Mouse (Mus musculus) midbrain, embryonic 16.5 days (tissue): Measurements from ENCODE around the gene Flcn. TPM values are rescaled to one million over a fixed set of nuclear protein-coding genes. Genes with fewer than 3 reads are reported as not detected.
A peak's percentile ranks its signal among the peaks of the same experiment; 100 is the strongest.

Experiments used
- ATAC-seq: fragments of 200-750 bp; cut with Nextera tagmentation; 2 replicates; pipeline ENCODE4 v1.8.0; 2017; ENCODE audit warnings: moderate TSS enrichment
- H3K27ac ChIP-seq: fragments of 300-500 bp; sonication (generic); 2 replicates; pipeline ENCODE4 v1.5.1; 2014; ENCODE audit warnings: mild to moderate bottlenecking, low read length, mixed read lengths
- H3K27me3 ChIP-seq: fragments of 300-500 bp; sonication (generic); 2 replicates; pipeline ENCODE4 v1.6.1; 2014; ENCODE audit warnings: low read depth, low read length, mixed read lengths; ENCODE audit not compliant: control insufficient read depth, insufficient read depth
- H3K36me3 ChIP-seq: fragments of 300-500 bp; sonication (generic); 2 replicates; pipeline ENCODE4 v1.6.1; 2014; ENCODE audit warnings: mild to moderate bottlenecking, low read length, moderate library complexity, mixed read lengths; ENCODE audit not compliant: control insufficient read depth, insufficient read depth
- H3K4me1 ChIP-seq: fragments of 300-500 bp; sonication (generic); 2 replicates; pipeline ENCODE4 v1.6.1; 2014; ENCODE audit warnings: mild to moderate bottlenecking, low read length, mixed read lengths; ENCODE audit not compliant: control insufficient read depth, insufficient read depth
- H3K4me2 ChIP-seq: fragments of 300-500 bp; sonication (generic); 2 replicates; pipeline ENCODE4 v1.6.1; 2014; ENCODE audit warnings: mild to moderate bottlenecking, low read length, mixed read lengths
- H3K4me3 ChIP-seq: fragments of 300-500 bp; sonication (generic); 2 replicates; pipeline ENCODE4 v1.5.1; 2014; ENCODE audit warnings: low read depth, mild to moderate bottlenecking, low read length, moderate library complexity, mixed read lengths
- H3K9ac ChIP-seq: fragments of 300-500 bp; sonication (generic); 2 replicates; pipeline ENCODE4 v1.6.1; 2014; ENCODE audit warnings: low read depth, low read length, mixed read lengths
- H3K9me3 ChIP-seq: fragments of 300-500 bp; sonication (generic); replicated peaks from 2 replicates; pipeline ENCODE4 v1.6.1; 2014; ENCODE audit warnings: mild to moderate bottlenecking, low read length, mixed read lengths; ENCODE audit not compliant: control insufficient read depth, poor library complexity, severe bottlenecking
- WGBS: fragments of 180-500 bp; shearing (Covaris S2); extraction: QIAGEN DNeasy Blood & Tissue Kit; methylation state at CpG from one replicate; pipeline ENCODE4 v1.1.7; 2014; 5-methylcytosine and 5-hydroxymethylcytosine counted together
- polyA plus RNA-seq: library from polyadenylated mRNA; unstranded; fragments of >200 nt; fragmentation: Nextera tagmentation; extraction: Ambion mirVana; gene quantifications from 2 replicates; pipeline ENCODE4 v1.2.1, GENCODE M21; 2015

Flcn gene
- polyA plus RNA-seq, 1 experiment from 2014 or later = 45.2 TPM

DNA sequence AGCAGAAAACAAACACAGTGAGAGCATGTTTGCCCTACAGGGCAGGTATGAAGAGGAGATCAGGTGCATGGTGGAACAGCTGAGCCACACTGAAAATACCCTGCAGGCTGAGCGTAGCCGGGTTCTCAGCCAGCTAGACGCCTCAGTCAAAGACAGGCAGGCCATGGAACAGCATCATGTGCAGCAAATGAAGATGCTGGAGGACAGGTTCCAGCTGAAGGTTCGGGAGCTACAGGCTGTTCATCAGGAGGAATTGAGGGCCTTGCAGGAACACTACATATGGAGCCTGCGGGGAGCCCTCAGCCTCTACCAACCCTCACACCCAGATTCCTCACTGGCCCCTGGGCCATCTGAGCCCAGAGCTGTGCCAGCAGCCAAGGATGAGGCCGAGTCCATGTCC is 49.0 kb downstream of the Flcn start:
- Histone ChIP-seq H3K9ac (no peak overlapping the region), H3K27ac (no peak overlapping the region), H3K4me3 (no peak overlapping the region), H3K27me3 (no peaks in the 10 kb centered on the region), H3K9me3 (no peaks in the 10 kb centered on the region), H3K4me1 (0 out of 2 replicates have a peak, but pooled peaks cover 3% of the 10 kb centered on the region), H3K4me2 (no peak overlapping the region), H3K36me3 (peaks cover 47% of the 10 kb centered on the region)
- WGBS = 97% methylated on average over 6 of the region's 6 CpGs
- ATAC-seq = no peak

DNA sequence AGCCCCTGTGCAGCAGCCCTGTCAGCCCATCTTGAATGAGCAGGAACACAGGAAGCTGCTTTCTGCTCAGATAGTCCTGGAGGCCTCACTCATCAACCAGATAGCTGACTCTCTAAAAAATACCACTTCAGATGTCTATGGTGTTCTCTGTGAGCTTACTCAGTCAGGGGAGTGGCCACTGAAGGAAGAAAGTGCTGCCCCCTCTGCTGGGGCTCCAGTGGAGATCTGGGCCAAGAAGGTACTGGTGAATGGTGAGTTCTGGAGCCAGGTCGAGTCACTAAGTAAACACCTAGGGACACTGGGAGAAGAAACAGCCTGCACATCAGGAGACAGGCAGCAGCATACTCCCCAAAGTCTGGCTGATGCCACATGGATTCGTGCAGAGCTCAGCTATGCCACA is 50.2 kb downstream of the Flcn start:
- Histone ChIP-seq H3K4me1 (0 out of 2 replicates have a peak, but pooled peaks cover 3% of the 10 kb centered on the region), H3K27me3 (no peaks in the 10 kb centered on the region), H3K36me3 (peaks cover 49% of the 10 kb centered on the region), H3K9ac (no peak overlapping the region), H3K4me3 (no peak overlapping the region), H3K4me2 (no peak overlapping the region), H3K27ac (peak overlapping the region; percentile 20; the same call in 1 of the 2 replicates), H3K9me3 (no peaks in the 10 kb centered on the region)
- 91% methylated on average over 2 of the region's 2 CpGs for WGBS
- no peak for ATAC-seq

- WGBS = 51% methylated on average over 4 of the region's 4 CpGs
Observed at GRCm38 (mm10) chr11:59759178-59759577, 50.6 kb downstream of the Flcn start.

DNA sequence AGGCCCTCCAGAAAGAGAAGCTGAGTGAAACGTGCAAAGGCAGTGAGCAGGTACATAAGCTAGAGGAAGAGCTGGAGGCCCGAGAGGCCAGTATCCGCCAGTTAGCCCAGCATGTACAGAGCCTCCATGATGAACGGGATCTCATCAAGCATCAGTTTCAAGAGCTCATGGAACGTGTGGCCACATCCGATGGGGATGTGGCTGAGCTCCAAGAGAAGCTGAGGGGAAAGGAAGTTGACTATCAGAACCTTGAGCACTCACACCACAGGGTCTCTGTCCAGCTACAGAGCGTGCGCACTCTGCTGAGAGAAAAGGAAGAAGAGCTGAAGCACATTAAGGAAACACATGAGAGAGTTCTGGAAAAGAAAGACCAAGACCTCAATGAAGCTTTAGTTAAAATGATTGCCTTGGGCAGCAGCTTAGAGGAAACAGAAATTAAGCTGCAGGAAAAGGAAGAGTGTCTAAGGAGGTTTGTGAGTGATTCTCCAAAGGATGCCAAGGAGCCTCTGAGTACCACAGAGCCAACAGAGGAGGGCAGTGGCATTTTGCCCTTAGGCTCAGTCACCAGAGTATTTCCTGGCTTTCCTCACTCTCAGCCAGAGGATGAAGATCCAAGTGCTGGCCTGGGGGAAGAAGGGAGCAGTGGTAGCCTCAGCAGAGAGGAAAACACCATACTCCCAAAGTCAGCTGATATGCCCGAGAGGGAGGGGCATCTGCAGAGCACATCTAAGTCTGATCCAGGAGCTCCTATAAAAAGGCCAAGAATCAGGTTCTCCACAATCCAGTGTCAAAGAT is 51.4 kb downstream of the Flcn start:
- no peak overlapping the region for H3K9ac ChIP-seq
- H3K4me2 ChIP-seq = no peak overlapping the region
- no peak for ATAC-seq
- H3K4me3 ChIP-seq = no peak overlapping the region
- H3K4me1 ChIP-seq = 0 out of 2 replicates have a peak, but pooled peaks cover 3% of the 10 kb centered on the region
- H3K27me3 ChIP-seq = no peaks in the 10 kb centered on the region
- no peak overlapping the region; the same call in 1 of the 2 replicates for H3K27ac ChIP-seq
- H3K36me3 ChIP-seq = peaks cover 50% of the 10 kb centered on the region
- 92% methylated on average over 9 of the region's 9 CpGs for WGBS
- H3K9me3 ChIP-seq = no peaks in the 10 kb centered on the region

More at GRCm38 (mm10) chr11:59759178-59759577, 50.6 kb downstream of the Flcn start:
- Histone ChIP-seq H3K36me3 (peaks cover 47% of the 10 kb centered on the region), H3K9me3 (no peaks in the 10 kb centered on the region), H3K27ac (peak overlapping the region; percentile 20; the same call in 1 of the 2 replicates), H3K4me2 (no peak overlapping the region), H3K27me3 (no peaks in the 10 kb centered on the region), H3K4me3 (no peak overlapping the region), H3K9ac (no peak overlapping the region), H3K4me1 (0 out of 2 replicates have a peak, but pooled peaks cover 3% of the 10 kb centered on the region)
- no peak for ATAC-seq

DNA sequence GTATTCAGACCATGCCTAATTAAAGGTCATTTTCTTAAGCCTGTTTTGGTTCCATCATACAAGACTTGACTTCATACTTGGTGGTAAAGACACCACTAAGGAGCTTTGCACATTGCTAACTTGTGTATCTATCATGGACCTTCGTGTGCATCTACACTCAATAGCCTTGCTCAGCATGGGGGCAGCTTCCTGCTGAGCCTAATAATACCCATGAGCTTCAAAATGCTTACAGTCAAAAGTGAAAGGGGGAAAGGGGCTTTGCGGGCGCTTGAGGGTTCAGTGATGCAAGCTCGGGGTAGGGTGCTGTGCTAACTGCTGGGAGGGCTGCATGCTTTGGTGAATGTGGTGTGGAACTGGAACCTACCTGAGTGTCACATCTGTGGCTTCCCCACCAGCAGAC is 53.5 kb downstream of the Flcn start:
- Histone ChIP-seq H3K4me3 (no peak overlapping the region), H3K36me3 (peaks cover 53% of the 10 kb centered on the region), H3K4me1 (0 out of 2 replicates have a peak, but pooled peaks cover 3% of the 10 kb centered on the region), H3K4me2 (no peak overlapping the region), H3K9ac (no peak overlapping the region), H3K27me3 (no peaks in the 10 kb centered on the region), H3K9me3 (no peaks in the 10 kb centered on the region), H3K27ac (no peak overlapping the region)
- 60% methylated on average over 4 of the region's 4 CpGs for WGBS
- no peak for ATAC-seq

DNA sequence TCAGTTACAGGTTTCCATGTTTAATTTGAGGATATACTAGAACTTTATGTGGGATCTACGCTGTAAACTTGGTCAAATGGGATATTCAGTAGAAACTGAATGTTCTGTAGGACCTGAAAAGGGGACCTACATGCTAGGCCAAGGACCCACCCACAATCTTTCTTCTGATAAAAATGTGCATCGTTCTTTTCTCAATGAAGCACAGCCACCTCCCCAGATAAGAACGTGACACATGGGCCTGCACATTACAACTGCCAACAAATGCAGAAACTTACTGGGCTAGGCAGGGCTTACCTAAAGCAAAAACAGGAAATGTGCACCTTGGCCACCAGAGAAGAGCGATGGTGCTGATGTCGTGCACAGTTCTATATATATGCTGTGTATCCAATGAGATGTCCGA is 55.3 kb downstream of the Flcn start:
- Histone ChIP-seq H3K4me1 (0 out of 2 replicates have a peak, but pooled peaks cover 3% of the 10 kb centered on the region), H3K27ac (no peak overlapping the region), H3K9ac (no peak overlapping the region), H3K4me3 (no peak overlapping the region), H3K4me2 (no peak overlapping the region), H3K27me3 (no peaks in the 10 kb centered on the region), H3K9me3 (no peaks in the 10 kb centered on the region), H3K36me3 (peaks cover 44% of the 10 kb centered on the region)
- 96% methylated on average over 6 of the region's 6 CpGs for WGBS
- no peak for ATAC-seq

DNA sequence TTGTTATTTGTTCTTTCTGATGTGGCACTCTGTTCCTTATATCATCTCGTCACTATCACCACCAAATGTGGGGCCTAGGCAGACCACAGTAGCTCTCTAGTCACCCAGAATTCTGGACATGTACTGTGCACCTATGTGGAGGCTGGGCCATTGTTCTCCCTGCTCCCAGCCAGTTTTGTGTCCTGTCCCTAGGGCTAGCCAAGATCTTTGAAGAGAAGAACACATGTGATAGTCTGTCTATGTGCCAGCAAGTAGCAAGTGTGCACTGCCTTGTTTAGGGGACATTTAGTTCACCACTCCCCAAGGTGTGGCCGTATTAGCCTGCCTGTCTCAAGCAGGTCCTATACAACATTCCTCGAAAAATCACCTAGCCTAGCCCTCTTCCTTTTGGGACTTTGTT is 60.8 kb downstream of the Flcn start:
- ATAC-seq = no peak
- Histone ChIP-seq H3K27ac (no peak overlapping the region), H3K9ac (no peak overlapping the region), H3K4me2 (no peak overlapping the region), H3K27me3 (no peaks in the 10 kb centered on the region), H3K4me3 (no peak overlapping the region), H3K36me3 (peaks cover 20% of the 10 kb centered on the region), H3K9me3 (no peaks in the 10 kb centered on the region), H3K4me1 (no peaks in the 10 kb centered on the region)
- 93% methylated on average over 3 of the region's 3 CpGs for WGBS

GRCm38 (mm10) chr11:59746614-59747013 is 63.2 kb downstream of the Flcn start:
- Histone ChIP-seq H3K27me3 (no peaks in the 10 kb centered on the region), H3K27ac (no peak overlapping the region), H3K9ac (no peak overlapping the region), H3K4me1 (no peaks in the 10 kb centered on the region), H3K4me3 (no peak overlapping the region), H3K9me3 (no peaks in the 10 kb centered on the region), H3K36me3 (peaks cover 26% of the 10 kb centered on the region), H3K4me2 (no peak overlapping the region)
- no peak for ATAC-seq
- 87% methylated on average over 2 of the region's 2 CpGs for WGBS

DNA sequence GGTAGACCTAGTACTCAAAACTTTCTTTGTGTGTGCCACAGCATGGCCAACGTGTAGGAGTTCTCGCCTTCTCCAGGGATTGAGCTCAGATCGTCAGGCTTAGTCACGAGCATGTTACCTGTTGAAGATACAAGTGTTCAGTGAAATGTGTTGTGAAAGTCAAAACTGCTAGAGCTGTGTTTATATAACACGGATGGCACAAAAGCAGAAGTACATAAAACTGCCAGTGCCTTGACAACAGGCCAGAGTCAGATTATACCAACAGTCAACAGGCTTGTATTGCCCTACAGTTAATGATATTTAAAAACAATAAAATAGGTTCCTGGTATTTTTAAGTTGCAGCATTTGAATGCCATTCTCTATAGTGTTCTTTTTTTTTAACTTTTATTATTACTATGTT is 64.0 kb downstream of the Flcn start:
- H3K27me3 ChIP-seq = no peaks in the 10 kb centered on the region
- H3K4me1 ChIP-seq = no peaks in the 10 kb centered on the region
- H3K4me2 ChIP-seq = no peak overlapping the region
- no peak overlapping the region for H3K27ac ChIP-seq
- peaks cover 29% of the 10 kb centered on the region for H3K36me3 ChIP-seq
- WGBS = 94% methylated on average over 5 of the region's 5 CpGs
- ATAC-seq = no peak
- H3K9me3 ChIP-seq = no peaks in the 10 kb centered on the region
- no peak overlapping the region for H3K4me3 ChIP-seq
- no peak overlapping the region for H3K9ac ChIP-seq
